In genomic region chr2:154372151-154372829, GRCm38 (mm10) we compare ENCODE assay signal across 8 mouse cellular contexts. TPM values are rescaled to one million over a fixed set of nuclear protein-coding genes. Genes with fewer than 3 reads are reported as not detected.
DNase-seq lines count a peak whose midpoint lies in the region; ATAC-seq and TF ChIP-seq lines count a peak whose summit lies in the region.

No protein-coding gene starts in this region.

- DNase-seq in adrenal gland, postnatal 14 days = peak; percentile 93
- DNase-seq in embryonic facial prominence, embryonic 10.5 days (ENCODE audit: low spot score) = peak; percentile 91
- peak; percentile 86 for DNase-seq in left cerebral cortex, postnatal 4 days
- peak; percentile 98 for DNase-seq in midbrain, embryonic 11.5 days (ENCODE audit: low spot score, missing footprints)
- DNase-seq in right cerebral cortex, postnatal 4 days = peak; percentile 88
- peak; percentile 88 for DNase-seq in yolk sac, embryonic 10.5 days (ENCODE audit: low spot score)

- H3K4me2 ChIP-seq in intestine, postnatal 0 days (replicated peaks; ENCODE audit: low read depth) = peak overlapping the region; percentile 74
- H3K4me2 ChIP-seq in midbrain, embryonic 11.5 days = peak overlapping the region; percentile 72

- peak overlapping the region; percentile 88 for H3K27ac ChIP-seq in embryonic facial prominence, embryonic 10.5 days (replicated peaks)
- H3K27ac ChIP-seq in intestine, postnatal 0 days (ENCODE audit: low read depth, low read length) = peak overlapping the region; percentile 94
- H3K27ac ChIP-seq in midbrain, embryonic 11.5 days (ENCODE audit: low read depth, low read length) = peak overlapping the region; percentile 46; the same call in 1 of the 2 replicates

- H3K4me3 ChIP-seq in embryonic facial prominence, embryonic 10.5 days = peak overlapping the region; percentile 75
- H3K4me3 ChIP-seq in intestine, postnatal 0 days (ENCODE audit: low read depth, low read length) = peak overlapping the region; percentile 81
- H3K4me3 ChIP-seq in midbrain, embryonic 11.5 days (ENCODE audit: low read depth, low read length) = peak overlapping the region; percentile 72

- peak; percentile 87 for ATAC-seq in granulocyte monocyte progenitor cell, adult 5-6 weeks (replicated peaks; ENCODE audit: poor library complexity, severe bottlenecking)
- ATAC-seq in intestine, postnatal 0 days = peak; percentile 92
- ATAC-seq in midbrain, embryonic 11.5 days (ENCODE audit: low FRiP score) = peak; percentile 86

- peaks cover 5% of the 10 kb centered on the region; the same call in 1 of the 2 replicates for H3K36me3 ChIP-seq in embryonic facial prominence, embryonic 10.5 days (replicated peaks)
- peaks cover 6% of the 10 kb centered on the region; the same call in 1 of the 2 replicates for H3K36me3 ChIP-seq in intestine, postnatal 0 days (ENCODE audit: control insufficient read depth, insufficient read depth)
- H3K36me3 ChIP-seq in midbrain, embryonic 11.5 days (ENCODE audit: control insufficient read depth, insufficient read depth, low read length) = no peaks in the 10 kb centered on the region

- H3K4me1 ChIP-seq in embryonic facial prominence, embryonic 10.5 days = peaks cover 8% of the 10 kb centered on the region
- H3K4me1 ChIP-seq in intestine, postnatal 0 days (replicated peaks; ENCODE audit: control insufficient read depth, insufficient read depth, low read length) = no peaks in the 10 kb centered on the region
- H3K4me1 ChIP-seq in midbrain, embryonic 11.5 days (ENCODE audit: control insufficient read depth, insufficient read depth, low read length) = peaks cover 3% of the 10 kb centered on the region; the same call in 1 of the 2 replicates

- H3K27me3 ChIP-seq in embryonic facial prominence, embryonic 10.5 days (replicated peaks; ENCODE audit: low read depth, poor library complexity, severe bottlenecking) = no peaks in the 10 kb centered on the region
- no peaks in the 10 kb centered on the region for H3K27me3 ChIP-seq in intestine, postnatal 0 days (replicated peaks; ENCODE audit: control insufficient read depth, insufficient read depth, low read length)
- no peaks in the 10 kb centered on the region for H3K27me3 ChIP-seq in midbrain, embryonic 11.5 days (ENCODE audit: control insufficient read depth, insufficient read depth, low read length)

- intact Hi-C loops in left cerebral cortex, postnatal 4 days (cut with DNase I) = loop anchor here (5.0 kb wide), 1 partner anchor 165 kb away; no protein-coding TSS in a partner anchor

- under 1% methylated on average over 42 of the region's 42 CpGs for WGBS in embryonic facial prominence, embryonic 10.5 days
- under 1% methylated on average over 42 of the region's 42 CpGs for WGBS in intestine, postnatal 0 days
- WGBS in midbrain, embryonic 11.5 days = under 1% methylated on average over 42 of the region's 42 CpGs

- no peak; the same call in 1 of the 2 replicates for TF ChIP-seq CTCF in intestine, postnatal 0 days (IDR thresholded peaks at IDR 0.05; ENCODE audit: low read depth)

- no peaks in the 10 kb centered on the region for H3K9me3 ChIP-seq in embryonic facial prominence, embryonic 10.5 days
- H3K9me3 ChIP-seq in intestine, postnatal 0 days (ENCODE audit: control insufficient read depth) = no peaks in the 10 kb centered on the region
- H3K9me3 ChIP-seq in midbrain, embryonic 11.5 days (ENCODE audit: control insufficient read depth, low read length) = no peaks in the 10 kb centered on the region

- H3K9ac ChIP-seq in intestine, postnatal 0 days (ENCODE audit: low read depth, low read length) = peak overlapping the region; percentile 94
- H3K9ac ChIP-seq in midbrain, embryonic 11.5 days (ENCODE audit: low read length) = peak overlapping the region; percentile 94

RNA-seq across cellular contexts. Expression of gene Cdk5rap1, which starts 0.5 kb away (rescaled TPM):
- total RNA-seq in adrenal gland, postnatal 14 days (2021) = 14.2 and 15.7 TPM in 2 replicates
- 15.1 and 15.8 TPM in 2 replicates for polyA plus RNA-seq in embryonic facial prominence, embryonic 10.5 days (2016; fragmentation: Nextera tagmentation; extraction: Ambion mirVana)
- 10.7 and 15.4 TPM in 2 replicates for total RNA-seq in granulocyte monocyte progenitor cell, adult 5-6 weeks (2014; fragmentation: Nextera tagmentation)
- total RNA-seq in granulocyte monocyte progenitor cell, adult 5-6 weeks (2017) = 15.6 and 16.1 TPM in 2 replicates
- polyA plus RNA-seq in intestine, postnatal 0 days (2015; fragmentation: Nextera tagmentation; extraction: Ambion mirVana) = 4.3 and 13.9 TPM in 2 replicates
- 10 to 100 TPM; 10.2 to 14.4 TPM for total RNA-seq in left cerebral cortex, postnatal 4 days (2021)
- 15.1 and 18.1 TPM in 2 replicates for polyA plus RNA-seq in midbrain, embryonic 11.5 days (2014; fragmentation: Nextera tagmentation; extraction: Ambion mirVana)

RNA-seq across cellular contexts. Expression of gene Snta1, which starts 35.6 kb away (rescaled TPM):
- 27.7 and 32.3 TPM in 2 replicates for total RNA-seq in adrenal gland, postnatal 14 days (2021)
- polyA plus RNA-seq in embryonic facial prominence, embryonic 10.5 days (2016; fragmentation: Nextera tagmentation; extraction: Ambion mirVana) = 3.0 and 3.9 TPM in 2 replicates
- 0.56 TPM in 1 of 2 replicates, not detected in the other for total RNA-seq in granulocyte monocyte progenitor cell, adult 5-6 weeks (2014; fragmentation: Nextera tagmentation)
- total RNA-seq in granulocyte monocyte progenitor cell, adult 5-6 weeks (2017) = 0.04 TPM in 1 of 2 replicates, not detected in the other
- 4.9 and 7.7 TPM in 2 replicates for polyA plus RNA-seq in intestine, postnatal 0 days (2015; fragmentation: Nextera tagmentation; extraction: Ambion mirVana)
- 10 to 100 TPM; 21.7 to 22.2 TPM for total RNA-seq in left cerebral cortex, postnatal 4 days (2021)
- polyA plus RNA-seq in midbrain, embryonic 11.5 days (2014; fragmentation: Nextera tagmentation; extraction: Ambion mirVana) = 2.0 and 2.3 TPM in 2 replicates

Comparison
In these comparisons a context has a peak if more than half of its experiments do, and no peak if none do; other contexts are left out.
1. Peak in every context shown above with its lines: DNase-seq, ATAC-seq, H3K4me3 ChIP-seq and H3K27ac ChIP-seq.
2. RNA of gene Snta1, which starts 35.6 kb away (total RNA-seq): 27.7 to 32.3 TPM in adrenal gland, postnatal 14 days and 21.7 to 22.2 TPM in left cerebral cortex, postnatal 4 days; 0.04 to 0.56 TPM in granulocyte monocyte progenitor cell, adult 5-6 weeks; every median in the first group is over 10 times any median in the second.